Comparison of ENCODE assay signal across 18 mouse cellular contexts in the genomic region with DNA sequence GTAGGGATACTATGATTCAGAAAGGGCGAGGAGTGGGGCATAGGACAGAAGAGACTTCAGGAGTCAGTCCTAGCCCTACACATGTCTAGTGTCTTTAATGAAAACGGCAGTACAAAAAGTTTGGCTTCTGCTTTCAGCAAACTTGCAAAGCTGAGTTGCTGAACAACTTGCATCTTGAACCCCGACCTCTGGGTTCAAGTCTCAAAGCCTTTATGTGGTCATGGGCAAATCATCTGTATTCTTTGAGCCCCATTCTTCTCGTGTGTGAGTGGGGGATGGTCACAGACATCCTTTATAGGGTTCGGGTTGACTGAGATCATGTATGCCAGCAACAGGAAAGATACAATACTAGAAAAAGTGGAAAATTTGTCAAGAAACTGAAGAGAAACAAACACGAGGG.
DNase-seq lines count a peak whose midpoint lies in the region; ATAC-seq and TF ChIP-seq lines count a peak whose summit lies in the region.
"Had no signal": no experiment of that assay in that cellular context is flagged by ENCODE, and none has a peak within 500 bp of the region (broad histone marks: within the 10 kb centered on the region; RNA-seq: fewer than 3 reads in every experiment).

No protein-coding gene starts in this region.

- no peak overlapping the region for H3K4me3 ChIP-seq in heart, embryonic 10.5 days
- H3K4me3 ChIP-seq in heart, embryonic 12.5 days: no peak overlapping the region
- no peak overlapping the region for H3K4me3 ChIP-seq in layer of hippocampus, adult 2 months
- H3K4me3 ChIP-seq: forebrain, embryonic 15.5 days; hindbrain, embryonic 10.5 days; intestine, embryonic 15.5 days had no signal

- H3K36me3 ChIP-seq in heart, embryonic 10.5 days: no peaks in the 10 kb centered on the region
- no peaks in the 10 kb centered on the region for H3K36me3 ChIP-seq in heart, embryonic 12.5 days
- H3K36me3 ChIP-seq: forebrain, embryonic 15.5 days; hindbrain, embryonic 10.5 days; intestine, embryonic 15.5 days had no signal

- H3K27ac ChIP-seq in heart, embryonic 10.5 days: no peak overlapping the region
- no peak overlapping the region for H3K27ac ChIP-seq in heart, embryonic 12.5 days (ENCODE audit: poor library complexity, severe bottlenecking)
- peak overlapping the region; percentile 46; the same call in 1 of the 2 replicates for H3K27ac ChIP-seq in layer of hippocampus, adult 2 months
- H3K27ac ChIP-seq: forebrain, embryonic 15.5 days; hindbrain, embryonic 10.5 days; hindbrain, embryonic 14.5 days; intestine, embryonic 15.5 days had no signal

- peak; percentile 24 for DNase-seq in heart, embryonic 10.5 days (ENCODE audit: low spot score)
- peak; percentile 57 for DNase-seq in kidney, adult 11 months
- DNase-seq in kidney, postnatal 4 days: no peak
- no peak for DNase-seq in layer of hippocampus, adult 2 months (ENCODE audit: low spot score in 2 of 2)
- no peak for DNase-seq in layer of hippocampus, postnatal 14 days (ENCODE audit: low spot score in 2 of 2)
- peak; percentile 45 to 61 for DNase-seq in kidney, postnatal 25 days
- DNase-seq in right cerebral cortex, postnatal 36 days (ENCODE audit: low spot score in 2 of 2): no peak
- DNase-seq: adrenal gland, postnatal 14 days; cerebellum, adult 11-12 months; cerebellum, postnatal 36 days had no signal

- 80% methylated on average over 6 of the region's 6 CpGs for WGBS in heart, embryonic 10.5 days
- 80% methylated on average over 6 of the region's 6 CpGs for WGBS in heart, embryonic 12.5 days

- H3K9me3 ChIP-seq in heart, embryonic 10.5 days: no peaks in the 10 kb centered on the region
- H3K9me3 ChIP-seq in heart, embryonic 12.5 days (replicated peaks): no peaks in the 10 kb centered on the region
- H3K9me3 ChIP-seq: forebrain, embryonic 15.5 days; hindbrain, embryonic 10.5 days; intestine, embryonic 15.5 days had no signal

- TF ChIP-seq CTCF in layer of hippocampus, adult 2 months (conservative IDR thresholded peaks at IDR 0.05): no peak

- peaks cover 31% of the 10 kb centered on the region for H3K4me1 ChIP-seq in heart, embryonic 10.5 days
- peaks cover 51% of the 10 kb centered on the region for H3K4me1 ChIP-seq in heart, embryonic 12.5 days (replicated peaks)

- H3K9ac ChIP-seq in heart, embryonic 12.5 days: no peak overlapping the region
- H3K9ac ChIP-seq: forebrain, embryonic 15.5 days; hindbrain, embryonic 14.5 days; intestine, embryonic 15.5 days had no signal

- no peak overlapping the region for H3K4me2 ChIP-seq in heart, embryonic 12.5 days
- H3K4me2 ChIP-seq: forebrain, embryonic 15.5 days; hindbrain, embryonic 14.5 days; intestine, embryonic 15.5 days had no signal

- no peak for ATAC-seq in heart, embryonic 12.5 days (ENCODE audit: insufficient number of reproducible peaks, low FRiP score)
- ATAC-seq: activated CD4-positive, CD25-positive, alpha-beta regulatory T cell, adult 4 months; intestine, embryonic 15.5 days; Patski had no signal

- H3K27me3 ChIP-seq in heart, embryonic 10.5 days (ENCODE audit: insufficient read depth, poor library complexity, severe bottlenecking): no peaks in the 10 kb centered on the region
- no peaks in the 10 kb centered on the region for H3K27me3 ChIP-seq in heart, embryonic 12.5 days (replicated peaks)
- H3K27me3 ChIP-seq: CH12.LX; forebrain, embryonic 15.5 days; intestine, embryonic 15.5 days; Patski had no signal

Comparison
In these comparisons a context has a peak if more than half of its experiments do, and no peak if none do; other contexts are left out.
1. DNase-seq: peak in heart, embryonic 10.5 days (single experiment), kidney, adult 11 months (single experiment) and kidney, postnatal 25 days (2 of 2); none in kidney, postnatal 4 days (0 of 2), layer of hippocampus, adult 2 months (0 of 2), layer of hippocampus, postnatal 14 days (0 of 2) and right cerebral cortex, postnatal 36 days (0 of 2).